Mouse (Mus musculus) bone marrow, adult 2 months (tissue): ENCODE measurements around the gene Gm10282.

Experiments
- CTCF ChIP-seq: fragments of 200-500 bp; IDR thresholded peaks from 2 replicates; pipeline ENCODE4 v1.5.1; 2011; ENCODE audit warnings: low read length, control low read depth; ENCODE audit not compliant: control insufficient read depth, insufficient read depth
- POLR2A ChIP-seq: fragments of 200-500 bp; IDR thresholded peaks from 2 replicates; pipeline ENCODE4 v1.6.1; 2011; ENCODE audit warnings: low read depth, mild to moderate bottlenecking, control low read depth, low read length, borderline replicate concordance; ENCODE audit not compliant: control insufficient read depth

- TF ChIP-seq CTCF (no peak), POLR2A (no peak)
Measured at GRCm38 (mm10) chr8:72354272-72354671, 49.2 kb upstream of the Gm10282 start.
